Mouse (Mus musculus): ENCODE measurements around the gene Hlx. TPM values are rescaled to one million over a fixed set of nuclear protein-coding genes. Genes with fewer than 3 reads are reported as not detected.
A peak's percentile ranks its signal among the peaks of the same experiment; 100 is the strongest.

Hlx gene
- polyA plus RNA-seq, 1 experiment from 2014 or later = 4.8 TPM

- peaks cover 36% of the 10 kb centered on the region for H3K4me1 ChIP-seq
- H3K9me3 ChIP-seq (replicated peaks) = no peaks in the 10 kb centered on the region
- no peaks in the 10 kb centered on the region for H3K36me3 ChIP-seq
- DNase-seq (ENCODE audit: low spot score) = peak; percentile 55
- H3K27me3 ChIP-seq (ENCODE audit: low read depth, poor library complexity, severe bottlenecking) = peaks cover 98% of the 10 kb centered on the region
- 1% methylated on average over 12 of the region's 12 CpGs for WGBS
- H3K27ac ChIP-seq (replicated peaks) = no peak overlapping the region
- peak overlapping the region; percentile 31 for H3K4me3 ChIP-seq
Observed at GRCm38 (mm10) chr1:184730453-184731013, 1.9 kb downstream of the Hlx start.

- Histone ChIP-seq H3K36me3 (no peaks in the 10 kb centered on the region), H3K27ac (replicated peaks) (no peak overlapping the region), H3K4me1 (peaks cover 36% of the 10 kb centered on the region), H3K4me3 (0 out of 2 replicates have a peak overlapping the region, but pooled peaks have one; percentile 31), H3K9me3 (replicated peaks) (no peaks in the 10 kb centered on the region), H3K27me3 (ENCODE audit: low read depth, poor library complexity, severe bottlenecking) (peaks cover 98% of the 10 kb centered on the region)
- DNase-seq (ENCODE audit: low spot score) = peak; percentile 54
- 1% methylated on average over 19 of the region's 19 CpGs for WGBS
Observed at GRCm38 (mm10) chr1:184729357-184730140, 2.9 kb downstream of the Hlx start.

GRCm38 (mm10) chr1:184728561-184729115, 3.8 kb downstream of the Hlx start:
- peaks cover 32% of the 10 kb centered on the region for H3K4me1 ChIP-seq
- H3K9me3 ChIP-seq (replicated peaks) = no peaks in the 10 kb centered on the region
- H3K27me3 ChIP-seq (ENCODE audit: low read depth, poor library complexity, severe bottlenecking) = peaks cover 98% of the 10 kb centered on the region
- no peak overlapping the region for H3K27ac ChIP-seq (replicated peaks)
- no peak for DNase-seq (ENCODE audit: low spot score)
- H3K36me3 ChIP-seq = no peaks in the 10 kb centered on the region
- 4% methylated on average over 6 of the region's 6 CpGs for WGBS
- H3K4me3 ChIP-seq = no peak overlapping the region

- DNase-seq (ENCODE audit: low spot score) = peak; percentile 76
- Histone ChIP-seq H3K27me3 (ENCODE audit: low read depth, poor library complexity, severe bottlenecking) (peaks cover 98% of the 10 kb centered on the region), H3K36me3 (no peaks in the 10 kb centered on the region), H3K9me3 (replicated peaks) (no peaks in the 10 kb centered on the region), H3K4me1 (peaks cover 24% of the 10 kb centered on the region), H3K27ac (replicated peaks) (no peak overlapping the region), H3K4me3 (peak overlapping the region; percentile 50)
- 1% methylated on average over 49 of the region's 49 CpGs for WGBS
Observed at GRCm38 (mm10) chr1:184727401-184728265, 4.8 kb downstream of the Hlx start.

- Histone ChIP-seq H3K9me3 (replicated peaks) (no peaks in the 10 kb centered on the region), H3K4me3 (peak overlapping the region; percentile 50), H3K27me3 (ENCODE audit: low read depth, poor library complexity, severe bottlenecking) (peaks cover 100% of the 10 kb centered on the region), H3K36me3 (no peaks in the 10 kb centered on the region), H3K27ac (replicated peaks) (no peak overlapping the region), H3K4me1 (peaks cover 18% of the 10 kb centered on the region)
- DNase-seq (ENCODE audit: low spot score) = peak; percentile 52
- WGBS = 2% methylated on average over 16 of the region's 16 CpGs
Observed at GRCm38 (mm10) chr1:184726576-184727300, 5.7 kb downstream of the Hlx start.

GRCm38 (mm10) chr1:184725318-184725790, 7.1 kb downstream of the Hlx start:
- DNase-seq (ENCODE audit: low spot score) = peak; percentile 39

GRCm38 (mm10) chr1:184724551-184725317, 7.7 kb downstream of the Hlx start:
- H3K4me1 ChIP-seq = peaks cover 13% of the 10 kb centered on the region
- H3K36me3 ChIP-seq = no peaks in the 10 kb centered on the region
- no peaks in the 10 kb centered on the region for H3K9me3 ChIP-seq (replicated peaks)
- DNase-seq (ENCODE audit: low spot score) = peak; percentile 39
- 1% methylated on average over 23 of the region's 23 CpGs for WGBS
- H3K27me3 ChIP-seq (ENCODE audit: low read depth, poor library complexity, severe bottlenecking) = peaks cover 100% of the 10 kb centered on the region
- H3K4me3 ChIP-seq = no peak overlapping the region
- H3K27ac ChIP-seq (replicated peaks) = no peak overlapping the region

More at GRCm38 (mm10) chr1:184725318-184725790, 7.1 kb downstream of the Hlx start:
- H3K36me3 ChIP-seq = no peaks in the 10 kb centered on the region
- no peak overlapping the region for H3K27ac ChIP-seq (replicated peaks)
- no peak overlapping the region for H3K4me3 ChIP-seq
- peaks cover 100% of the 10 kb centered on the region for H3K27me3 ChIP-seq (ENCODE audit: low read depth, poor library complexity, severe bottlenecking)
- WGBS = 2% methylated on average over 11 of the region's 11 CpGs
- H3K4me1 ChIP-seq = peaks cover 13% of the 10 kb centered on the region
- H3K9me3 ChIP-seq (replicated peaks) = no peaks in the 10 kb centered on the region

- no peak for DNase-seq (ENCODE audit: low spot score)
Observed at GRCm38 (mm10) chr1:184723899-184724298, 8.5 kb downstream of the Hlx start.

GRCm38 (mm10) chr1:184721121-184721520, 11.3 kb downstream of the Hlx start:
- Histone ChIP-seq H3K4me1 (peaks cover 17% of the 10 kb centered on the region), H3K27me3 (ENCODE audit: low read depth, poor library complexity, severe bottlenecking) (peaks cover 100% of the 10 kb centered on the region), H3K27ac (replicated peaks) (no peak overlapping the region), H3K4me3 (no peak overlapping the region), H3K9me3 (replicated peaks) (no peaks in the 10 kb centered on the region), H3K36me3 (no peaks in the 10 kb centered on the region)
- peak; percentile 25 for DNase-seq (ENCODE audit: low spot score)
- 3% methylated on average over 9 of the region's 9 CpGs for WGBS

More at GRCm38 (mm10) chr1:184723899-184724298, 8.5 kb downstream of the Hlx start:
- Histone ChIP-seq H3K27me3 (ENCODE audit: low read depth, poor library complexity, severe bottlenecking) (peaks cover 100% of the 10 kb centered on the region), H3K36me3 (no peaks in the 10 kb centered on the region), H3K4me1 (peaks cover 13% of the 10 kb centered on the region), H3K4me3 (no peak overlapping the region), H3K9me3 (replicated peaks) (no peaks in the 10 kb centered on the region), H3K27ac (replicated peaks) (no peak overlapping the region)
- 2% methylated on average over 3 of the region's 3 CpGs for WGBS

GRCm38 (mm10) chr1:184720162-184721025, 12.0 kb downstream of the Hlx start:
- Histone ChIP-seq H3K27me3 (ENCODE audit: low read depth, poor library complexity, severe bottlenecking) (peaks cover 100% of the 10 kb centered on the region), H3K4me1 (peaks cover 17% of the 10 kb centered on the region), H3K36me3 (no peaks in the 10 kb centered on the region), H3K4me3 (no peak overlapping the region), H3K9me3 (replicated peaks) (no peaks in the 10 kb centered on the region), H3K27ac (replicated peaks) (no peak overlapping the region)
- peak; percentile 29 for DNase-seq (ENCODE audit: low spot score)
- 1% methylated on average over 26 of the region's 26 CpGs for WGBS
